Mouse (Mus musculus) MEL (cell line): ENCODE measurements around the gene Map3k4. TPM values are rescaled to one million over a fixed set of nuclear protein-coding genes. Genes with fewer than 3 reads are reported as not detected.

ENCODE experiments used
- DNase-seq: peaks from one replicate; pipeline ENCODE4 v3.0.0; 2011; ENCODE audit warnings: low read depth, low spot score
- H3K27ac ChIP-seq: 2 replicates; pipeline ENCODE4 v1.5.1; 2012; ENCODE audit warnings: low read depth, mild to moderate bottlenecking, control low read depth, low read length, moderate library complexity; ENCODE audit not compliant: control insufficient read depth
- H3K27me3 ChIP-seq, 2 experiments: fragments of 150-350 bp in 1 of 2; sonication (generic) in 1 of 2; 2 replicates each; pipeline ENCODE4 v1.6.1; 2012; ENCODE audit warnings: low read length in 2 of 2, mild to moderate bottlenecking in 2 of 2, improper control_type of control experiment in 1 of 2, moderate library complexity in 1 of 2; ENCODE audit not compliant: insufficient read depth in 2 of 2, control insufficient read depth in 1 of 2
- H3K36me3 ChIP-seq, 2 experiments: 2 replicates each; pipeline ENCODE4 v1.6.1; 2012 to 2014; ENCODE audit warnings: low read length in 2 of 2, improper control_type of control experiment in 1 of 2, inconsistent platforms in 1 of 2, mild to moderate bottlenecking in 1 of 2; ENCODE audit not compliant: insufficient read depth in 2 of 2, control insufficient read depth in 1 of 2
- H3K4me1 ChIP-seq, 2 experiments: fragments of 150-350 bp in 1 of 2; sonication (generic) in 1 of 2; 2 replicates each; pipeline ENCODE4 v1.6.1; 2012; ENCODE audit warnings: low read length in 2 of 2, improper control_type of control experiment in 1 of 2, mild to moderate bottlenecking in 1 of 2; ENCODE audit not compliant: insufficient read depth in 2 of 2, control insufficient read depth in 1 of 2
- H3K4me3 ChIP-seq, 2 experiments: fragments of 150-350 bp in 1 of 2; sonication (generic) in 1 of 2; 2 replicates each; pipeline ENCODE4 v1.5.1; 2012; ENCODE audit warnings: low read depth in 2 of 2, low read length in 2 of 2, mild to moderate bottlenecking in 2 of 2, moderate library complexity in 2 of 2, control low read depth in 1 of 2, improper control_type of control experiment in 1 of 2; ENCODE audit not compliant: control insufficient read depth in 1 of 2, insufficient read depth in 1 of 2
- H3K79me2 ChIP-seq: 2 replicates; pipeline ENCODE4 v1.6.1; 2012; ENCODE audit warnings: mild to moderate bottlenecking, low read length, moderate library complexity; ENCODE audit not compliant: control insufficient read depth, poor library complexity, insufficient read depth
- H3K9ac ChIP-seq: 2 replicates; pipeline ENCODE4 v1.6.1; 2012; ENCODE audit warnings: low read depth, mild to moderate bottlenecking, control low read depth, low read length, moderate library complexity; ENCODE audit not compliant: control insufficient read depth, poor library complexity, severe bottlenecking
- H3K9me3 ChIP-seq: fragments of 150-350 bp; sonication (generic); replicated peaks from 2 replicates; pipeline ENCODE4 v1.6.1; 2012; ENCODE audit warnings: mild to moderate bottlenecking, low read length, improper control_type of control experiment, moderate library complexity; ENCODE audit not compliant: insufficient read depth
- BHLHE40 ChIP-seq: IDR thresholded peaks from 2 replicates; pipeline ENCODE4 v1.6.1; 2012; ENCODE audit warnings: low read depth, mild to moderate bottlenecking, inconsistent platforms, low read length, improper control_type of control experiment, borderline replicate concordance
- CHD1 ChIP-seq: IDR thresholded peaks from 2 replicates; pipeline ENCODE4 v1.6.1; 2012; ENCODE audit warnings: low read depth, mild to moderate bottlenecking, inconsistent platforms, low read length, improper control_type of control experiment
- HCFC1 ChIP-seq: IDR thresholded peaks from 2 replicates; pipeline ENCODE4 v1.6.1; 2012; ENCODE audit warnings: low read depth, mild to moderate bottlenecking, inconsistent platforms, low read length, improper control_type of control experiment, moderate library complexity
- JUND ChIP-seq: IDR thresholded peaks from 2 replicates; pipeline ENCODE4 v1.6.1; 2011; ENCODE audit warnings: low read depth, mild to moderate bottlenecking, improper control_type of control experiment, low read length
- MYB ChIP-seq: IDR thresholded peaks from 2 replicates; pipeline ENCODE4 v1.6.1; 2011; ENCODE audit warnings: mild to moderate bottlenecking, low read depth, low read length, improper control_type of control experiment
- NELFE ChIP-seq: IDR thresholded peaks from 2 replicates; pipeline ENCODE4 v1.6.1; 2011; ENCODE audit warnings: low read depth, low read length, improper control_type of control experiment
- POLR2A ChIP-seq, 2 experiments: IDR thresholded peaks; 2 replicates each; pipeline ENCODE4 v1.6.1; 2011 to 2012; ENCODE audit warnings: low read length in 2 of 2, mild to moderate bottlenecking in 2 of 2, control low read depth in 1 of 2, improper control_type of control experiment in 1 of 2, low read depth in 1 of 2, moderate library complexity in 1 of 2; ENCODE audit not compliant: control insufficient read depth in 1 of 2, insufficient read depth in 1 of 2, poor library complexity in 1 of 2
- SMC3 ChIP-seq: IDR thresholded peaks from 2 replicates; pipeline ENCODE4 v1.6.1; 2011; ENCODE audit warnings: low read depth, low read length, improper control_type of control experiment
- TAL1 ChIP-seq: IDR thresholded peaks from 2 replicates; pipeline ENCODE4 v1.6.1; 2012; ENCODE audit warnings: mild to moderate bottlenecking, inconsistent platforms, low read length, moderate library complexity, mixed read lengths
- TCF12 ChIP-seq: IDR thresholded peaks from 2 replicates; pipeline ENCODE4 v1.6.1; 2014; ENCODE audit warnings: low read depth, mild to moderate bottlenecking, inconsistent platforms, low read length, improper control_type of control experiment, moderate library complexity
- ZC3H11A ChIP-seq: IDR thresholded peaks from 2 replicates; pipeline ENCODE4 v1.6.1; 2012; ENCODE audit warnings: low read depth, mild to moderate bottlenecking, inconsistent platforms, low read length, improper control_type of control experiment
- ZMIZ1 ChIP-seq: IDR thresholded peaks from 2 replicates; pipeline ENCODE4 v1.6.1; 2012; ENCODE audit warnings: low read depth, mild to moderate bottlenecking, inconsistent platforms, low read length, improper control_type of control experiment, moderate library complexity
- polyA plus RNA-seq, 2 experiments: library from polyadenylated mRNA; stranded (reverse) in 1 of 2; unstranded in 1 of 2; fragments of >175 nt in 1 of 2; fragments of >200 nt in 1 of 2; gene quantifications; 2 replicates each; pipeline versions ENCODE4 v1.2.1 to v1.2.4; 2012; ENCODE audit warnings: low replicate concordance in 2 of 2, low read depth in 1 of 2; ENCODE audit not compliant: insufficient read length in 2 of 2, insufficient read depth in 1 of 2, missing spikeins in 1 of 2
- total RNA-seq: library from RNA; depleted of rRNA; stranded (reverse); fragments of 300-350 nt; gene quantifications from 2 replicates; pipeline ENCODE4 v1.2.3, GENCODE M21; 2012

The Map3k4 gene
- total and polyA plus RNA-seq, 3 experiments, result 18.0 to 20.4 TPM; not detected in 1

GRCm38 (mm10) chr17:12364426-12364735, 45.8 kb upstream of the Map3k4 start:
- Histone ChIP-seq H3K9ac (no peak overlapping the region), H3K4me1 (no peaks in the 10 kb centered on the region), H3K79me2 (no peaks in the 10 kb centered on the region), H3K9me3 (no peaks in the 10 kb centered on the region), H3K36me3 (no peaks in the 10 kb centered on the region), H3K27ac (no peak overlapping the region), H3K4me3 (no peak overlapping the region), H3K27me3 (peaks cover 0 to 2% of the 10 kb centered on the region in 2 experiments; a peak in 1 of 4 replicates)
- DNase-seq, result no peak
- no peak for TF ChIP-seq HCFC1
- no peak for TF ChIP-seq JUND
- TF ChIP-seq SMC3, result no peak
- no peak for TF ChIP-seq POLR2A (IDR thresholded peaks at IDR 0.05; ENCODE audit: control insufficient read depth in 1 of 2, insufficient read depth in 1 of 2, low read depth in 1 of 2, low read length in 2 of 2, poor library complexity in 1 of 2)
- no peak for TF ChIP-seq CHD1
- no peak for TF ChIP-seq NELFE
- no peak for TF ChIP-seq ZMIZ1

GRCm38 (mm10) chr17:12363601-12364425, 45.2 kb upstream of the Map3k4 start:
- no peak overlapping the region for H3K4me3 ChIP-seq
- H3K79me2 ChIP-seq, result no peaks in the 10 kb centered on the region

GRCm38 (mm10) chr17:12359876-12360275, 41.3 kb upstream of the Map3k4 start:
- no peaks in the 10 kb centered on the region for H3K9me3 ChIP-seq
- no peak for DNase-seq
- no peak overlapping the region for H3K9ac ChIP-seq
- no peaks in the 10 kb centered on the region for H3K79me2 ChIP-seq
- H3K4me1 ChIP-seq, result no peaks in the 10 kb centered on the region
- no peak overlapping the region for H3K4me3 ChIP-seq
- peaks cover 0 to 2% of the 10 kb centered on the region in 2 experiments; a peak in 1 of 4 replicates for H3K27me3 ChIP-seq
- no peak for TF ChIP-seq ZC3H11A
- no peak for TF ChIP-seq TAL1
- no peak overlapping the region for H3K27ac ChIP-seq
- H3K36me3 ChIP-seq, result no peaks in the 10 kb centered on the region

More at GRCm38 (mm10) chr17:12363601-12364425, 45.2 kb upstream of the Map3k4 start:
- TF ChIP-seq TCF12 (no peak), BHLHE40 (no peak), MYB (no peak)
- Histone ChIP-seq H3K27me3 (peaks cover 0 to 2% of the 10 kb centered on the region in 2 experiments; a peak in 1 of 4 replicates), H3K27ac (no peak overlapping the region), H3K9me3 (no peaks in the 10 kb centered on the region), H3K9ac (no peak overlapping the region), H3K36me3 (no peaks in the 10 kb centered on the region), H3K4me1 (no peaks in the 10 kb centered on the region)
- no peak for DNase-seq
